Mouse (Mus musculus): ENCODE data around the gene Hnrnpf. TPM values are rescaled to one million over a fixed set of nuclear protein-coding genes. Genes with fewer than 3 reads are reported as not detected.

Gene Hnrnpf
- polyA plus RNA-seq, 1 experiment from 2014 or later: 388 TPM

- Histone ChIP-seq H3K27ac (replicated peaks) (no peak within 1 kb of the TSS), H3K4me2 (replicated peaks; ENCODE audit: low read depth) (no peak within 1 kb of the TSS), H3K27me3 (ENCODE audit: control insufficient read depth, insufficient read depth, low read length) (no peaks in the 10 kb centered on the region), H3K9me3 (ENCODE audit: control insufficient read depth, low read length) (no peaks in the 10 kb centered on the region), H3K4me1 (replicated peaks; ENCODE audit: control insufficient read depth, insufficient read depth) (no peaks in the 10 kb centered on the region), H3K36me3 (ENCODE audit: control insufficient read depth, insufficient read depth, low read length) (no peaks in the 10 kb centered on the region), H3K4me3 (ENCODE audit: low read depth, low read length) (no peak within 1 kb of the TSS), H3K9ac (ENCODE audit: low read length) (no peak within 1 kb of the TSS)
- 42% methylated on average over 10 of the region's 10 CpGs for WGBS
- ATAC-seq (ENCODE audit: low FRiP score, low TSS enrichment): peak; percentile 64
- TF ChIP-seq CTCF (IDR thresholded peaks at IDR 0.05; ENCODE audit: low read depth) (no peak), EP300 (optimal IDR thresholded peaks at IDR 0.05) (no peak)
- peak; percentile 40 for DNase-seq (ENCODE audit: low spot score)
These were observed 37.3 kb downstream of the Hnrnpf start, which contains the start of gene Fxyd4 for GRCm38 (mm10) chr6:117937222-117937932. TSS of gene Fxyd4 (minus strand) at chr6:117937692.

DNA sequence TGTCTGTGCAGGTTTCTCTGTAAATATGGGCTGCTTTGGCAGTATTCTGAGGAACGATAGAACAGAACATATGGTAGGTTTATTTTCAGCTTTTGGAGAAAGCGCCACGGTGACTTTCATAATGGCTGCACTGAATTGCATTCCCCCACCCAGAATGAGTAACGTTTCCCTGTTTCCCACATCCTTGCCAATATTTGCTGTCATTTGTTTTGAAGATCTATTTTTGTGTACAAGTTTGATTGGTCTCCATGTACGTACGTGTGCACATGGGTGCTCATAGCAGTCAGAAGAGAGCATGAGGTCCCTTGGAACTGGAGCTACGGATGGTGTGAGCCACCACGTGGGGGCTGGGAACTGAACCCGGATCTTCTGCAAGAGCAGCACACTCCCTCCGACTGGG lies 38.8 kb downstream of the Hnrnpf start:
- DNase-seq (ENCODE audit: low spot score) (no peak), ATAC-seq (ENCODE audit: low FRiP score, low TSS enrichment) (no peak)
- H3K27me3 ChIP-seq (ENCODE audit: control insufficient read depth, insufficient read depth, low read length): no peaks in the 10 kb centered on the region
- WGBS: 74% methylated on average over 10 of the region's 10 CpGs
- H3K27ac ChIP-seq (replicated peaks): no peak overlapping the region
- no peak overlapping the region for H3K4me3 ChIP-seq (ENCODE audit: low read depth, low read length)
- H3K9ac ChIP-seq (ENCODE audit: low read length): no peak overlapping the region
- TF ChIP-seq CTCF (IDR thresholded peaks at IDR 0.05; ENCODE audit: low read depth) (no peak), EP300 (optimal IDR thresholded peaks at IDR 0.05) (no peak)
- H3K9me3 ChIP-seq (ENCODE audit: control insufficient read depth, low read length): no peaks in the 10 kb centered on the region
- H3K4me1 ChIP-seq (replicated peaks; ENCODE audit: control insufficient read depth, insufficient read depth): no peaks in the 10 kb centered on the region
- H3K36me3 ChIP-seq (ENCODE audit: control insufficient read depth, insufficient read depth, low read length): no peaks in the 10 kb centered on the region
- no peak overlapping the region for H3K4me2 ChIP-seq (replicated peaks; ENCODE audit: low read depth)

- Histone ChIP-seq H3K9me3 (ENCODE audit: control insufficient read depth, low read length) (no peaks in the 10 kb centered on the region), H3K27me3 (ENCODE audit: control insufficient read depth, insufficient read depth, low read length) (no peaks in the 10 kb centered on the region), H3K36me3 (ENCODE audit: control insufficient read depth, insufficient read depth, low read length) (no peaks in the 10 kb centered on the region), H3K9ac (ENCODE audit: low read length) (no peak overlapping the region), H3K4me3 (ENCODE audit: low read depth, low read length) (no peak overlapping the region), H3K4me1 (replicated peaks; ENCODE audit: control insufficient read depth, insufficient read depth) (no peaks in the 10 kb centered on the region), H3K27ac (replicated peaks) (no peak overlapping the region), H3K4me2 (replicated peaks; ENCODE audit: low read depth) (no peak overlapping the region)
- DNase-seq (ENCODE audit: low spot score) (no peak), ATAC-seq (ENCODE audit: low FRiP score, low TSS enrichment) (no peak)
- TF ChIP-seq CTCF (IDR thresholded peaks at IDR 0.05; ENCODE audit: low read depth) (no peak), EP300 (optimal IDR thresholded peaks at IDR 0.05) (no peak)
- WGBS: 73% methylated on average over 9 of the region's 10 CpGs
These were observed 42.6 kb downstream of the Hnrnpf start for GRCm38 (mm10) chr6:117942769-117943168.

GRCm38 (mm10) chr6:117943899-117944298 lies 43.8 kb downstream of the Hnrnpf start:
- Histone ChIP-seq H3K27me3 (ENCODE audit: control insufficient read depth, insufficient read depth, low read length) (no peaks in the 10 kb centered on the region), H3K4me3 (ENCODE audit: low read depth, low read length) (no peak overlapping the region), H3K4me2 (replicated peaks; ENCODE audit: low read depth) (no peak overlapping the region), H3K9ac (ENCODE audit: low read length) (no peak overlapping the region), H3K27ac (replicated peaks) (no peak overlapping the region), H3K4me1 (replicated peaks; ENCODE audit: control insufficient read depth, insufficient read depth) (no peaks in the 10 kb centered on the region), H3K9me3 (ENCODE audit: control insufficient read depth, low read length) (no peaks in the 10 kb centered on the region), H3K36me3 (ENCODE audit: control insufficient read depth, insufficient read depth, low read length) (no peaks in the 10 kb centered on the region)
- no peak for ATAC-seq (ENCODE audit: low FRiP score, low TSS enrichment)
- WGBS: 78% methylated on average over 2 of the region's 2 CpGs
- no peak for TF ChIP-seq CTCF (IDR thresholded peaks at IDR 0.05; ENCODE audit: low read depth)
- no peak for DNase-seq (ENCODE audit: low spot score)

GRCm38 (mm10) chr6:117952330-117952729 lies 52.2 kb downstream of the Hnrnpf start:
- ATAC-seq (ENCODE audit: low FRiP score, low TSS enrichment) (no peak), DNase-seq (ENCODE audit: low spot score) (no peak)
- Histone ChIP-seq H3K36me3 (ENCODE audit: control insufficient read depth, insufficient read depth, low read length) (no peaks in the 10 kb centered on the region), H3K9ac (ENCODE audit: low read length) (no peak overlapping the region), H3K4me1 (replicated peaks; ENCODE audit: control insufficient read depth, insufficient read depth) (no peaks in the 10 kb centered on the region), H3K27me3 (ENCODE audit: control insufficient read depth, insufficient read depth, low read length) (no peaks in the 10 kb centered on the region), H3K4me3 (ENCODE audit: low read depth, low read length) (no peak overlapping the region), H3K4me2 (replicated peaks; ENCODE audit: low read depth) (no peak overlapping the region), H3K27ac (replicated peaks) (no peak overlapping the region), H3K9me3 (ENCODE audit: control insufficient read depth, low read length) (no peaks in the 10 kb centered on the region)
- WGBS: 80% methylated on average over 4 of the region's 4 CpGs
- peak; percentile 46; the same call in 1 of the 2 replicates for TF ChIP-seq CTCF (IDR thresholded peaks at IDR 0.05; ENCODE audit: low read depth)
- TF ChIP-seq EP300 (optimal IDR thresholded peaks at IDR 0.05): no peak

DNA sequence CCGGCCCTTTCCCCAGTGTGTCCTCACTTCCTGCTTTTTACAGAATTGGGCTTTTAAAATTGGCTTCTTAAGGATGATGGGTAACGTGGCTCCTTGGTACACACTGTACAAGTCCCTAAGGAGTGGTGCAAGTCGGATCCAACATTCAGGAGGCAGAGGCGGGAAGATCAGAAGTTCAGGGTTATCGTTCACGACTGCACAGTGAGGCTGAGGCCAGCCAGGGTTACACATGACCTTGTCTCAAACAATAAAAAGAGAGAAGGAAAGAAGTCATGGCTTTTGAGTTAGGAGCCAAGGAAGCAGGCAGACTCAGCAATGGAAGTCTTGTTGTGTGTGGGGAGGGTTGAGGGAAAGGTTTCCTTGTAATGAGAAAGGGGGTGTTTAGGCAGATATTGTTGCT lies 56.0 kb downstream of the Hnrnpf start:
- H3K27ac ChIP-seq (replicated peaks): no peak overlapping the region
- no peaks in the 10 kb centered on the region for H3K36me3 ChIP-seq (ENCODE audit: control insufficient read depth, insufficient read depth, low read length)
- no peaks in the 10 kb centered on the region for H3K4me1 ChIP-seq (replicated peaks; ENCODE audit: control insufficient read depth, insufficient read depth)
- no peaks in the 10 kb centered on the region for H3K9me3 ChIP-seq (ENCODE audit: control insufficient read depth, low read length)
- ATAC-seq (ENCODE audit: low FRiP score, low TSS enrichment): no peak
- TF ChIP-seq EP300 (optimal IDR thresholded peaks at IDR 0.05): no peak
- TF ChIP-seq CTCF (IDR thresholded peaks at IDR 0.05; ENCODE audit: low read depth): no peak
- H3K4me2 ChIP-seq (replicated peaks; ENCODE audit: low read depth): no peak overlapping the region
- H3K9ac ChIP-seq (ENCODE audit: low read length): no peak overlapping the region
- H3K27me3 ChIP-seq (ENCODE audit: control insufficient read depth, insufficient read depth, low read length): no peaks in the 10 kb centered on the region
- H3K4me3 ChIP-seq (ENCODE audit: low read depth, low read length): no peak overlapping the region
- WGBS: 66% methylated on average over 6 of the region's 6 CpGs
- DNase-seq (ENCODE audit: low spot score): no peak
